Mouse (Mus musculus): ENCODE results near the gene Itgal.
"Not testable (repeated sequence)": the region's sequence is repeated elsewhere in the genome, so short reads cannot be mapped to it uniquely, and the experiment has no call there.

Itgal gene

GRCm38 (mm10) chr7:127296098-127296497 is at the start of gene Itgal:
TSS of gene Itgal (plus strand) at chr7:127296260.
- no peak for DNase-seq (ENCODE audit: low spot score in 2 of 2)

- DNase-seq (ENCODE audit: low spot score in 2 of 2) = not testable (repeated sequence)
Observed at GRCm38 (mm10) chr7:127250511-127250910, 45.5 kb upstream of the Itgal start.

- no peak for DNase-seq (ENCODE audit: low spot score in 2 of 2)
Observed at GRCm38 (mm10) chr7:127252414-127252813, 43.6 kb upstream of the Itgal start.

- no peak for DNase-seq (ENCODE audit: low spot score in 2 of 2)
Observed at GRCm38 (mm10) chr7:127253341-127253740, 42.7 kb upstream of the Itgal start.

- peak; percentile 94 for DNase-seq (ENCODE audit: low spot score in 2 of 2)
Observed at GRCm38 (mm10) chr7:127253821-127254769, 42.0 kb upstream of the Itgal start.

GRCm38 (mm10) chr7:127255008-127255407 is 41.1 kb upstream of the Itgal start:
- DNase-seq (ENCODE audit: low spot score in 2 of 2) = no peak

- DNase-seq (ENCODE audit: low spot score in 2 of 2) = no peak
Observed at GRCm38 (mm10) chr7:127255965-127256364, 40.1 kb upstream of the Itgal start.

GRCm38 (mm10) chr7:127256518-127256917 is 39.5 kb upstream of the Itgal start:
- DNase-seq (ENCODE audit: low spot score in 2 of 2) = no peak

GRCm38 (mm10) chr7:127259186-127259905 is 36.7 kb upstream of the Itgal start:
- peak in 1 of 2 experiments; percentile 28 for DNase-seq (ENCODE audit: low spot score in 2 of 2)

GRCm38 (mm10) chr7:127260309-127261111 is 35.5 kb upstream of the Itgal start, which contains the start of gene Dctpp1:
TSS of gene Dctpp1 (minus strand) at chr7:127260709.
- DNase-seq (ENCODE audit: low spot score in 2 of 2) = peak; percentile 98 to 99

- no peak for DNase-seq (ENCODE audit: low spot score in 2 of 2)
Observed at GRCm38 (mm10) chr7:127262218-127262961, 33.7 kb upstream of the Itgal start.

- DNase-seq (ENCODE audit: low spot score in 2 of 2) = no peak
Observed at GRCm38 (mm10) chr7:127263526-127263925, 32.5 kb upstream of the Itgal start.

GRCm38 (mm10) chr7:127270256-127270655 is 25.8 kb upstream of the Itgal start:
- no peak for DNase-seq (ENCODE audit: low spot score in 2 of 2)

GRCm38 (mm10) chr7:127270666-127271065 is 25.4 kb upstream of the Itgal start:
- DNase-seq (ENCODE audit: low spot score in 2 of 2) = no peak

- DNase-seq (ENCODE audit: low spot score in 2 of 2) = no peak
Observed at GRCm38 (mm10) chr7:127271093-127271492, 25.0 kb upstream of the Itgal start.

GRCm38 (mm10) chr7:127272566-127272965 is 23.5 kb upstream of the Itgal start:
- DNase-seq (ENCODE audit: low spot score in 2 of 2) = no peak

GRCm38 (mm10) chr7:127273118-127273923 is 22.7 kb upstream of the Itgal start:
- no peak for DNase-seq (ENCODE audit: low spot score in 2 of 2)

- peak; percentile 98 to 99 for DNase-seq (ENCODE audit: low spot score in 2 of 2)
Observed at GRCm38 (mm10) chr7:127273925-127274789, 21.9 kb upstream of the Itgal start, which contains the start of gene Sephs2. TSS of gene Sephs2 (minus strand) at chr7:127274055.

GRCm38 (mm10) chr7:127276519-127276961 is 19.5 kb upstream of the Itgal start:
- DNase-seq (ENCODE audit: low spot score in 2 of 2) = no peak
